Mouse (Mus musculus): ENCODE data around the gene Samd4.

Samd4 gene

DNA sequence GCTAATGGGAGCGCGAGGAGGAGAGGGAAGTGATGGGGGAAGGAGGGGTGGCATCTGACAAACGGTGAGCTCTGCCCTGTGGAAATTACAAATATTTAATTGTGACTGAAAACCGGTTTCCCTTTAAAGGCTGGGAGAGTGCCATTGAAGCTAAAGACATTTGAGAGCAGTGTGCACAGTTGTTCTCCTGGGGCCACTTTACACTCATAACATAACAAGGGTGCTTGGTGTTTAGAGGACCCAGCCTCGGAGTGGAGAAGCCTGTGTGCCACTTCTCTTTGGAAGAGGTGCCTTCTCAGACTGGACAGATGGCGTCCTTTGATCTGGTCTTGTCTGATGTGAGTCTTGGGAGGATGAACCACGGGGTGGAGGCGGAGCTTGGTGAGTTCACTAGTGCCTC is 26.2 kb downstream of the Samd4 start:
- DNase-seq (ENCODE audit: low read depth, low spot score): no peak

DNA sequence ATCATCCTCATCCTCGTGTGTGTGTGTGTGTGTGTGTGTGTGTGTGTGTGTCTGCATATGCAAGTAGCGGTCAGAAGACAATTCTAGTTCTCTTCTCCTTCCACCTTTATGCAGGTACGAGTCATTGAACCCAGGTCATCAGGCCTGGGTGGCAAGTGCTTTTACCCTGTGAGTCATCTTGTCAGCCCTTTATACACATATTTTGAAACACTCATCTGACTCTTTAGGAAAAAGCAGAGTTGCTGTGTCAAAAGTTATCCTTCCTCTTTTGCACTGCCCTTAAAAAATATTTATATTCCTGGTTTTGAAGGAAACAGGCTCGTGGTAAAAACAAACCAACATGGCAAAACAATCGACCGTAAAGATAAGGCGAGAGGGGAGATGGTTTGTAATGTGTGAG is 29.8 kb downstream of the Samd4 start:
- no peak for DNase-seq (ENCODE audit: low read depth, low spot score)

DNA sequence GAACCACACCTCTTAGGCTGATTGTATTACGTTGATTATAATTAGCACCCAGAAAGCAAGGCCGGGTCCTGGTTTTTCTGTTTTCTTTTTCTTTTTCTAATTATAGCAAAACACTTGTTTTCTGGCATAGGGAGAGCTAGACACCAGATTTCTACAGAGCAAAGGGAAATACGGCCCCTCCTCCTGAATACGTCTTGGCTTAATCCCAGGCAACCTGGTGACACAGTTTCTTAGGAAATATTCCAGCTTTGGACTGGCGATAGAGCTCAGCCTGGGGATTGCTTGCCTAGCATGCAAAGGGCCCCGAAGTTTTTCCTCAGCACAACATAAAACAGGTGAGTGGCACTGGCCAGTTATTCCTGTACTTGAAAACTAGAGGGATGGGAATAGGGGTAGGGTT is 31.7 kb downstream of the Samd4 start:
- no peak for DNase-seq (ENCODE audit: low read depth, low spot score)

DNA sequence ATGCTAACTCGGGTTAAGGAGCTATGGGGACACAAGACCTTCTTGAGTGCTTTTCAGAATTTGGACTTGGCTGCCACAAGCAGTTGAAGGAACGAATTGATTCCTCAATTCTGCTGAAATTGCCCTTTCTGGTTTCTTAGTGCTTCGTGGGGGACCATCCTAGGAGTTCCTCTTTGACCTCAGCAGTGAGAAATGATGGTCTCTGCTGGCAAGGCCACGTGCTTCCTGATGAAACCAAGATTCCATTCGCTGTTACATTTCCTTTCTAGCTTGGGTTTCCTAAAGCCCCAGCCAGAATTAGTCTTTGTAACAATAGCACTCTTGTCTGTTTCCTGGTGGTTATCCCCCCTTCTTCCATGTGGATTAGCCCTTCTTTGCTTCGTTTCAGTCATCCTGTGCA is 32.9 kb downstream of the Samd4 start:
- no peak for DNase-seq (ENCODE audit: low read depth, low spot score)

DNA sequence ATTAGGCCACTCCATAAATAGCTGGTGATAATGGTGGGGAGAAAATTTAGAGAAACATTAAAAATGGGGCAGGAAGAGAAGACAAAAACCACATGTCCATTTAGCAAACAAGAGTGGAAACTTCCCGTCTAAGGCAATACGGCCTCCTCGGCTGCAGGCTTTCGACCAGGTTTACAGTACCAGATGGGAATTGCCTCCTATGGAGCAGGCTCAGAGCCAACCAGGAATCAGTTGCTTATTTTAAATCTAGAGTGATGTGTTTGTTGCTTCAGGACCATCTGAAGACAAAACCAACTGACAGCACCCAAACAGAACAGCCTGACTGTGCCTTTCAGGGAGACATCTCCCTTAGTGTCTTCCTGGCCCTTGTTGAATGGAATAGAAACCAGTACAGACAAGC is 33.9 kb downstream of the Samd4 start:
- DNase-seq (ENCODE audit: low read depth, low spot score): no peak

DNA sequence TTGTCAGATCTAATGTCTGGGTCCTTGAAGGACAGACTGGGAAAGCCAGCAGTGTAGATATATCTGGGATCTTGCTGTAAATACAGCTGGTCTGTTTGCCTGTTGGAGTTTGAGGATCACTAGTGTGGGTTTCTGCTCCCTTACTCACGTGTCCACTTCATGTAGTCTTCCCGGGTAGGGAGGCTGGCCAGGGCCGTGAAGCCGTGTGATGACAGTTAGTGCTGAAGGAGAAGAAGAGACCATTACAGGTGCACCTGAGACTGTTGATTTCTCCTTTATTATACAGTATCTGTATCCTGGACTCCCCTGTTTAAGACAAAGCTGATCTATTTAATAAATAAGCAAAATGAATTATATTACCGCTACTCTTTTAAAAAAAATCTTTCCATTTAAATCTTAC is 34.5 kb downstream of the Samd4 start:
- no peak for DNase-seq (ENCODE audit: low read depth, low spot score)

DNA sequence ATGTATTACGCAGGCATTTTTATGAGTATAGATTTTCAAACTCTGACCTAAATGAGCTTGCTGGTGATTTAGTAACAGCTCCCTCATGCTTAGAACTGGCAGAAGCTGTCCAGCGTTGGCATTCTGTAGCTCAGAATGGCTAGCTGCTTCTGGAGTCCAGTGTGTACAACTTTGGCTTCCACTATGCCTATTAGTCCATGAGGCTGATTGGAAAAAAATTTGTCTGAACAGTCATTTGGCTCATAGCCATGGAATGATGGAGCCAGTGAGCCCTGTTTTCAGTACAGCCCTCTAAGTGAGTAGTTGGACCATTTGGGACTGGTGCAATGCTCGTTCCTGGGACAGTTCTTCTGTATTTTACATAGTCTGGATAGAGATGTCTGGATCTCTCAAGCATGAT is 34.9 kb downstream of the Samd4 start:
- no peak for DNase-seq (ENCODE audit: low read depth, low spot score)

DNA sequence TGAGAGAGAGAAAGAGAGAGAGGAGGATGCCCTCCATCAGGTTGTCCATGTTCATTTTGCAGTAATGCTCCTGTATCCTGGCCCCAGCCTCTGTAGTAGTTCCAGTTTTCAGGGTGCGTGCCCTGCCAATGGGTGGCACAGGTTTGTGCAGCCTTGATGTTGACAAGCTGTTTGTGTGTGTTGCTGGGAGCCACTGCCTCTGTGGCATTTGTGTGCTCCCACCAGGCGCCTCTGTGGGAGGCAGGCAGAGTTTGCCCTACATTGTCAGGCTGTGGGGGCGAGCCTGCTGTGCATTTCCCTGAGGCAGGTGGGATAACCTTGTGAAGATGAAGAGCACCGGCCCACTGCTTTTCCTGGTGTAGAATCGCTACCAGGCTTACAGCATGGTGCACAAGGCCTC is 37.8 kb downstream of the Samd4 start:
- DNase-seq (ENCODE audit: low read depth, low spot score): no peak

DNA sequence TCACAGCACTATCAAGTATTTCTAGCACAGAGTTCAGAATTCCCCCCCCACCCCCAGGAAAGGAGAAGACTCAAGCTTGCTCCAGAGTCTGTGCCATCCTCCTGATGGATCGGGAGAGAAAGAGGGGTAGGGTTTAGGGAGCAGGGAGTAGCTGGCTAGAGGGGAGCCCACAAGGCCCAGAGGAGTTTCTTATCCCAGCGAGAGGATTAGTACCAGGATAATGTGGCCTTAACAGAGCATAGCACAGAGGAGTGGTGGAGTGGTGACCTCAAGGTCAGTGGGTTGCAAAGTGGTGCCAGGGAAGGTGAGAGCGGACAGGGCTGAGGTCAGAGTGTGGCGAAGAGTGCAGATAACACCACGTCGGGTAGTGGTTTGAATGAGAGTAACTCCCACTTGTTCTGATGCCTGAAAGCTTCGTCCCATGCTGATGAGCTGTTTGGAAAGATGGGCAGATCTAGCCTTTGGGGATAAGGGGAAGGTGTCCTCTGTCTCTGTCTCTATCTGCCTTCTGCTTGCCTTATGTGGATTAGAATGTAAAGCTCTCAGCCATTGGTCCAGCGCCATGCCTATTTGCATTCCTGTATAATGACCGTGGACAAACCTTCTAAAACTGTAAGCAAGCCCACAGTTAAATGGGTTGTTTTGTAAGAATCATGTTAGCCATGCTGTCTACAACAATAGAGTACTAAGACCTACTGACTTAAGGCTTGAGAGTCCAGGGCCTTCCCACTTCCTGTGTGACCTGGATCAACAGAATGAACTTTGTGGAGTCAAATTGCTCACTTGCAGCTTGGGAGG is 38.7 kb downstream of the Samd4 start:
- DNase-seq (ENCODE audit: low read depth, low spot score): no peak

DNA sequence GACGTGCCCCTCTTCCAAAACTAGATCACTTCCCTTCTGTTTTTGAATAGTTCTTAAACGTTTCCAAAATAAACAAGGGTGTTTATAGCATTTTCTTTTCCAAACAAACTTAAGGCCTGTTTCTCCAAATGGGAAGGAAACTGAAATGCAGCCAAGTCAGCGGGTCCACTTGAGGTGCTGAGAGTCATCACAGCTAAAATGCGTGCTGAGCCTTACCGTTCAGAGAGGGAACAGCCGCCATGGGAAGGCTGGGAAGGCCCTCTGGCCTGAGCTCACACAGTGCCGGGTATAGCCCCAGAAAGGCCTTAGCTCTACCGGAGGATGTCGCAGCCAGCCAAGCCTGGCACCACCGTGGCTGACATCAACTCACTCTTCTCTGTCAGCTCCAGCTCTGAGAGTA is 41.3 kb downstream of the Samd4 start:
- peak; percentile 20 for DNase-seq (ENCODE audit: low read depth, low spot score)

DNA sequence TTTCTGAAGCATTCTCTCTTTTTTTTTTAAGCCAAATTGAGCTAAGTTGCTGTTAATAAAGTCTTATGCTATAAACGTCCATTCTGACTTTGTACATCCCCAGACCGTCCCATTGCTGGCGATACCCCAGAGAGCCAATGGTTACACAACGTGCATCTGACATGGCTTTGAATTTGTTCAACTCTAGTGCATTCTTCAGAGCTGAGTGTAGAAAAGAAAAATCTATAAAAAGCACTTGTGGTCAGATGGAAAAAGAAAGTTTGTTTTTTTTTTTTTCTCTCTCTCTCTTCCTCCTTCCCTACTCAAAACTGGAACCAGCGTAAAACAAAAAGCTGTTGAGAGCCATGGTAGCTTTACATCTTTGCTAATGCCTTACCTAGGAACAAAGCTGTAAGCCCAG is 41.8 kb downstream of the Samd4 start:
- peak; percentile 31 for DNase-seq (ENCODE audit: low read depth, low spot score)

DNA sequence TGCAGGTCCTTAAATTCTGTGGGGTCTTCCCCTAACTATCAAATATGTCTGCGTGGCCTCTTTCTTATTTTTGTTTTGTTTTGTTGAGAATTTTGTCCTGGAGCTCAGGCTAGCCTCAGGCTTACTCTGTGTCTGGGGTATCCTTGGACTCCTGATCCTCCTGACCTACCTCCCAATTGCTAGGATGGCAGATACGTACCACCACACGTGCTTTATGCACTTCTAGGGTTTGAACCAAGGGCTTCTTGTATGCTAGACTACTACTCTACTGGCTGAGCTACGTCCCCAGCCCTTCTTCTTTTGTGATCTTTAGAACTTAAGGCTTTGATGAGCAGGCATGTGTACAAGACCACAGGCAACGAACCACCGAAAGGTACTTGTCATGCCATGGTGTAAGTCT is 45.9 kb downstream of the Samd4 start:
- no peak for DNase-seq (ENCODE audit: low read depth, low spot score)

DNA sequence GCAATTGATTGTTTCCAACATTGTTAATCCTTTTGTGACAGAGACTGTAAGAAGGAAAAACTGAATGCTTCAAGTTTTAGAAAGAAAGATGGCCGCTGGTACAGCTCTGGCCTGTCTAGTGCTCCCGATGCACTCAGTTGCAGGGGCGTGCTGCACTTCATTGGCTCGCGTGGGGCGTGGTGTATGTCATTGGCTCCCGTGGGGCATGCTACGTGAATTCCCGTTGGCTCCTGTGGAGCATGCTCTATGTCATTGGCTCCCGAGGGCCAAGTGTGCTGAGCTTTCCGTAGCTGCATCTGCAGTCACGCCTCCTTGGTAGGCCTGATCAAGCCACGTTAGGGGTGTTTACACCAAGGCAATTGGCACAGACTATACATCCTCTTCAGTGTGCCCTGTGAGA is 49.5 kb downstream of the Samd4 start:
- DNase-seq (ENCODE audit: low read depth, low spot score): no peak

DNA sequence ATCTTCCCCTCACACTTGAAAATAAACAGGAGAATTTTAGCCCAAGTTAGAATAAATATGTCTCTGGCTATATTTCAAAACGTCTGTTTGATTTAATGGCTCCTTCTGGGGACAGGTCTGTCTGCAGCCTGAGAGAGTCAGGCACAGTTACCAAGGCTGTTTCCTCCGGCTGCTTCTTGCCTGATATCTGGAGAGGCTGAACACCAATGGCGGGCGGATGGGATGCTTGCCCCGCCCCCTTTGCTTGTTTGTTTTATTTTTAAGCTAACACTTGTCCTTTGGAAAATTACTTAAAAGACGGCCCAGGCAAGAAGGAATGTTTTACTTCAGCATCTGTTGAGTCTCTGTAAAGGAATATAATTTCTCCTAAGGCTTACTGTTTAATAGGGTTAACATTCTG is 50.1 kb downstream of the Samd4 start:
- no peak for DNase-seq (ENCODE audit: low read depth, low spot score)

DNA sequence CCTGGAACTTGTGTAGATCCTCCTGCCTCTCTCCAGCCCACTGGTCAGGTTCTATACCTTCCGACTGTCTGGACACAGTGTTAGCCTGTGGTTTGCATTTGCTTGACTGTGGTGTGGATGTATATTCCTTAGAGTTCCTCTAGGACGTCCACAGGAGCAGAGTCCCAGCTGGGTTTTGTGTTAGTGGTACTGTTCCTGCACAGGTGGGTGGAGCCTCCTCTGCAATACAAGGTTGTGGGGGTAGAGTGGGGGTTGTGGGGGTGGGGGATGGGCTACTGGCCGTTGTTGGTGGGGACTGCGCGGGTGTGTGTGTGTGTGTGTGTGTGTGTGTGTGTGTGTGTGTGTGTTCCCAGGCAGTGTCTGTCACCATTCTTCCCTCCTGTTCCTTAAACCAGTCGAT is 58.4 kb downstream of the Samd4 start:
- no peak for DNase-seq (ENCODE audit: low read depth, low spot score)

DNA sequence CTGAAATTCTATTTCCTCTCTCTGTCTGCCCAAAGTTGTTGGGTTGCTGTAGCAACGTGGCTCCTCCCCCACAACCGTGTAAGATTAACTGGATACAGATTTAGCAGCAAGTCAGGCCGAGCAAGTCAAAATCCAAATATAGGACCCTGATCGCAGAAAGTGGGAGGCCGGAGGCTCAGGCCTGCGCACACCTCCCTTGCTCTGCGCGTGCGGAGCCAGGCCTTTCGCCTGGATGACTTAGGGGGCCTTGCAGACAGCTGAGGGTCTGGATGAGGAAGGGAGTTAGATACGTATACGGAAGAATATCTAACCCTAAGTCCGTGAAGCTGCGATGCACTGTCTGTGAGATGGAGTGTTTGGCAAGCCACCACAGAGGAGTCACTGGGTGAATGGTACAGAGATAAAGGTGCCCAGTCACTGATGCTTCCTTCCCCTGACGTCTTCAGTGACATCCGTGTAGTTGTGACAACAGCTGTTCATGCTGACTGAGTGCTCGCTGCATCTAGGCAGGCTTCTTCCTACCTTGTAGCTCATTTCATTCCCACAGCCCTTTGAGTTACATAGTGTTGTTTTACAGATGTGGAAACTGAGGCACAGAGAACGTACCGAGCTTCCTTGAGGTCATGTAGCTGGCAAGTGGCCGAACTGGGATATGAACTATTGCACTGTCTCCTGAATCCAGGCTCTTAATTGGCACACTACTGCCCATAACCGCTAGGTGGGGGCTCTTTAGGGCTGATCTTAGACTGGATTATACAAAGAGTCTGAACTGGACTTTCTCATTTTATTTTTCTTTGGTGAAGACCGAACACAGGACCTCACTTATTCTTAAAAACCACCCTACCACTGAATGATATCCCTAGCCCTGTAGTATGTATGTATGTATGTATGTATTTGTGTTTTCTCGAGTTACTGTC is 59.5 kb downstream of the Samd4 start:
- DNase-seq (ENCODE audit: low read depth, low spot score): peak; percentile 81

DNA sequence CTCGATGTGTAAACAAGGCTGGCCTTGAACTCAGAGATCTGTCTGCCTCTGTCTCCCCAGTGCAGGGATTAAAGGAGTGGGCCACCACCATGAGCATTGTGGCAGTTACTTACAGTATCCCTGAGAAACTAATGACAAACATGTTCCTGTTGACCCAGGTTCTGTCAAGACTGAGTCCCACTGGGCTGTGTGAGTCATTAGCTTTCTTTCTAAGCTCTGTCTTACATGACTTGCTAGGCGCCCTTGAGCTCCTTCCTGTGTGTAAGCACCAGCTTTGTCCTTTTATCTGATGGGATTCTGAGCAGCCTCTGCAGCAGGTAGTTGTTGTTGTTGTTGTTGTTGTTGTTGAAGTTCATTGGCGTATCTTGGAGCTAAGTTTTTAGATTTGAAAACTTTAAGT is 61.8 kb downstream of the Samd4 start:
- no peak for DNase-seq (ENCODE audit: low read depth, low spot score)

DNA sequence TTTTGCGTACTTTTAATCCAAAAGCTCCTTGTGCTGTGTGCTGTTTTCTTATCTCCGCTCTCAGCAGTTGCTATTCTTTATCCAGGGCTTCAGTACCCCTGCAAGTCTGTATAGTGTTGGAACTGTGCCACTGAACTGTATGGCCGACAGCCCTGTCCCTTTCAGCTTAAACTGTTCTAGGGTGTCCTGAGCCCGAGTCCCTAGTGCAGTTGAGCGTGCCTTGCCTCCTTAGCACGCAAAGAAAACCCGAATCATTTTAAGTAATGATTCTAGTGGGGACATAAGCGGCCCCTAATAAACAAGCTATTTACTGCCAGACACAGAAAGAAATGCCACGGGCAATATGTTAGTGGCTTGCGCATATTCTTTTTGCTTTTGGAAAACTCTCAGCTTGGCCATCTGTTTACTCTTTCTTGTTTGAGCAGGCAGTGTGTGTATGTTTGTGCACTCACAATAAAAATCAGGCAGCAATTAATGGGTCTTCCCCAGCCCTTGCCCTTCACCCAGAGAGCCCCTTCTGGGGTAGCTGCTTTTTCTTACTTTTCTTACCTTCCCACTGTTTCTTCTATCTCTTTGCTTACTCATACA is 63.3 kb downstream of the Samd4 start:
- DNase-seq (ENCODE audit: low read depth, low spot score): no peak

DNA sequence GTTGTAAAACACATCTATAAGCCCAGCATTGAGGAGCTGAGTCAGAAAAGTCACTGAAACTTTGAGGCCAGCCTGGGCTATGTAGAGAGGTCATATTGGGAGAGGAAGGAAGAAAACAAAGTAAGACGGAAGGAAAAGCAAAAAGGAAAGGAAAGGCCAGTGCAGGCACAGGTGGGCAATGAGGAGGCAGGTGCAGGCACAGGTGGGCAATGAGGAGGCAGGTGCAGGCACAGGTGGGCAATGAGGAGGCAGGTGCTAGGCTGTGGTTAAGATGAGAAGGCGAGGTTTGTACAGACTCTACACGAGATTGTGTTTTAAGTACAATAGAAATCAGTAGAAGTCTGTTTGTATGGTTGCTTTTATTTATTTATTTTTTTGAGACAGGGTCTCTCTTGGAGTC is 65.0 kb downstream of the Samd4 start:
- DNase-seq (ENCODE audit: low read depth, low spot score): no peak

DNA sequence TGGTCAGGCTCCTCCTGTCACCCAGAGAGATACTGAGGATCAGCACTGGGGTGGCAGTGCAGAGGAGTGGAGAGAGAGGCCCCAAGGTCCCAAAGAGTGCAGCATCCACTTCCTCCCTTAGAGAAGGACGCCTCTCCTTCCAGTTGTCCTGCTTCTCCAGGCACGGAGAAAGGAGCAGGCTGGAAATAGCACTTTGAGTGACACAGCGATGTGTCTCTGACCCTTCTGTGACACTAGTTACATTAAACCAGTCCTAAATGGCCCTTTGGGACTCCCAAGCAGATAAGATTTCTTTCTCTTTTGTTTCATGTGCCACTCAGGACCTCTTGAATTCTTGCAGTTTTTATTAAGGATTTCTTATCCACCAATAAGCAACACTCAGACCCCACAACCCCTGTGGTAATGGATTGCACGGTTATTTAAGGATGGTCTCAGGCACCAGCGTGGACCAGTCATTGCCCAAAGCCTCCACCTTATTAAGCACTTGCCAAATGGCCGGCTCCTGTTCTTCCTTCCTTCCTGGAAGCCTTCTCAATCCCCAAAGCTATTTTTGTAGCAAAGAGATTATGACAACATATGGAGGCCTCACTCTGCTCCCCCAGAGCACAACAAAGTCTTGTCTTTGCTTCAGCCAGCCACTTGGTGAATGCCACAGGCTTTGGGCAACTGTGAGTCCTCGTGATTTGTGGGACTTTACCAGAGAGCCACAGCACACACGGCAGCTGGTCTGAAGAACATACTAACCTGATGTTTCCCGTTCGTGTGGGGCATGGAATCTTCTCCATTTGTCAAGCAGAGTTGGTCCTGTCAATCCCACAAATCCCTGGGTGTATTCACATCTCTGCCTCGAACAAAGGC is 68.1 kb downstream of the Samd4 start:
- DNase-seq (ENCODE audit: low read depth, low spot score): peak; percentile 49

DNA sequence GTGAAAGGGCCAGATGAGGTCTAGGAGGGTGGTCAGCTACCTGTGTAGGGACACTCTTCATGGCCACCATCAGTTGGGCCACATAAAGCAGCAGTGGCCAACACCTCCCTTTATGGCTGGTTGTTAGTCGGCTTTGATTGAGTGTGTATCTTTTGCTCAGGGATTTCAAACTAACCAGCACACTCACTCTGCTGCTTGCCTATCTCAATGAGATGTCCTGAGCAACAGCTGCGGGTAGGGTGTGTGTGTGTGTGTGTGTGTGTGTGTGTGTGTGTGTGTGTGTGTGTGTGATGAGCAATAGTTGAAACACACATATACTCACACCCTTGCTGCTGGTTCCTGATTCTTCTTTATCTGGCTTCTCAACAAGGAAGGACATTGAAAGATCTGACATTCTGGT is 69.6 kb downstream of the Samd4 start:
- DNase-seq (ENCODE audit: low read depth, low spot score): no peak

DNA sequence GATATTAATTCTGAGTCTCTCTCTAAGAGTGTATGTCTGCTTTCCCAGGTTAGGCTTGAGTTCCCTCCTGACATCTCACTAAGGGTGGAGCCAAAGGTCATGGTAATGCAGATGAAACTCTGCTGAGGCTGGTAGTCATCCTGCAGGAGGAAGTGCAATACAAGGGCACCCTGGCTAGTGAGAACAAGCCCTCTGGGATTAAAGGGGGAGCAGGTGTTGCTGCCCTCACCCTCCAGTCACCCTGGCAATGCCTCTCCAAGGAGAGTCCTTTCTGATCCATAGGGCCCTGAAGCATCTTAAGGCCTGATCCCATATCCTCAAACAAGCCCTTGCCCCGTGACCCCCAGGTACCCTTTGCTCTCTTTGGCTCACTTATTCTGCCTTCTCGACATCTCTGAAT is 72.5 kb downstream of the Samd4 start:
- no peak for DNase-seq (ENCODE audit: low read depth, low spot score)

Data from skeletal muscle tissue, adult 2 months (tissue).